Mouse (Mus musculus): Measurements from ENCODE around the gene Cradd.

DNA sequence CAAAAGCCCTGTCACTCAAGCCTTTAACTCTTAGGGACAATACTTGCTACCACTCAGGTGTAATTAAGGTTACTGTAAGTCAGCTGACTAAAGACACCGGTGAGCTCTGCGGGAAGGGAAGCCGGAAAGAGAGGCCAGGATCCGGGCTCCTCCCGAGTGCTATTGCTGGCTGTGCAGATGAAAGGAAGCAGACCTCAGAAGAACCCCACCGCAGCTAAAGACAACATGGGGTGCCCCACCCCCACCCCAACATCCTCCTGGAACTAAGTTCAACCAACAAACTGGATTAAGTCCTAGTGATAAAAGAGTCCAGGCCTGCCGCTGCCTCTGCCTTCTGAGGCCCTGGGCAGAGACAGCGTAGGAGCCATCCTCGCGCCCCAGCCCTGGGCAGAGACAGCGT is 61.5 kb downstream of the Cradd start:
- TF ChIP-seq EP300 (optimal IDR thresholded peaks at IDR 0.05) (no peak), CTCF (IDR thresholded peaks at IDR 0.05; ENCODE audit: low read depth) (no peak)
